ENCODE assay signal across 8 mouse cellular contexts in the genomic region with DNA sequence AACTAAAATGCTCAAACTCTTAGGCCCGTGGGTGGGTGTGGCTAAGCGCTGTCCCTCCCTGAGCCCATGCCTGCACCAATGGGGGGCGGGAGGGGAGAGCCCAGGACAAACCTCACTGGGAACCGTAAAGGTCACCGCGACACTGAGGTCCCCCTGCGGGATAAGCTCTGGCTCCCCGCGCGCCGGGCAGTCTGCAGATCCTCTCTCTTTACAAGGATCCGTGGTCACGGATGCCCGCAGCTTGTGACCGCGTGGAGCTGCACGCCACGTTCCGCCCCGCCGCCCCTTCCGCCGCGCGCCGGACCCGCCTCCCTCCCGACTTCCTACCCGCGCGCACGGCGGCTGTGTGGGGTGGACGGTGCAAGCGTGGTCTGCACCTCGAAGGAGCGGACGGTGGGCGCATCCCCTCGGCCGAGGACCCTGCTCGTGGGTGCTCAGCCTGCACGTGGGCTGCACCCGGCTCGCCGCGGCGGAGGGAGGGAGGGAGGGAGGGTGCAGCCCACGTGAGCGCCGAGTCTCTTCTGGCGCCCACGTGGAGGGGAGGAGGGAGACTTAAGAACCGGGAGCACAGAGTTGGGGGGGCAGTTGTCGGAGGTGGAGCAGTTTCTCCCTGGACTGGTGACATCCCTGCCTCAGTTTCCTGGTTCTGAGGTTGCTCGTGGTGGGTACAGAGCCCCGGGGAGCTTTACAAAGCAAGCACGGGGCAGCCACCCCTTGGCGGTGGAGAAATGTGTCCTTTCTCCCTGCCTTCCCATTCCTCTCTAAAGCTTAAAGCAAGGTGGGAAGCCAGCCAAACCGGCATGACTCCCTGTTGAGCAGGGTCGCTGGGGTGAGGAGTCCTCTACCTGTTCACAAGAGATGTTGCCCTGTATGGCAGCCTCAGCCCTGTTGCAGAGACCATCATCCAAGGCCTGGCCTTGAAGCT. TPM values are rescaled to one million over a fixed set of nuclear protein-coding genes. Genes with fewer than 3 reads are reported as not detected.
DNase-seq lines count a peak whose midpoint lies in the region; ATAC-seq and TF ChIP-seq lines count a peak whose summit lies in the region.

No protein-coding gene starts in this region.

- DNase-seq in brain, adult 2 months (ENCODE audit: low read depth, low spot score) = peak; percentile 75
- DNase-seq in forebrain, embryonic 11.5 days (ENCODE audit: low spot score) = peak; percentile 86
- DNase-seq in heart, postnatal 10 days = peak; percentile 68 to 74
- peak; percentile 6 for DNase-seq in large intestine, adult 2 months (ENCODE audit: low read depth, low spot score)
- DNase-seq in lung, adult 2 months = peak; percentile 30
- DNase-seq in testis, postnatal 14 days (ENCODE audit: low spot score) = peak; percentile 60

- H3K4me1 ChIP-seq in forebrain, embryonic 11.5 days (replicated peaks; ENCODE audit: control insufficient read depth, insufficient read depth, low read length) = 0 out of 2 replicates have a peak, but pooled peaks cover 2% of the 10 kb centered on the region
- H3K4me1 ChIP-seq in lung, adult 2 months (ENCODE audit: control insufficient read depth, insufficient read depth, low read length) = peaks cover 3% of the 10 kb centered on the region; the same call in 1 of the 2 replicates

- H3K4me2 ChIP-seq in forebrain, embryonic 11.5 days (ENCODE audit: low read depth, low read length, severe bottlenecking) = peak overlapping the region; percentile 72

- H3K27ac ChIP-seq in forebrain, embryonic 11.5 days (ENCODE audit: low read depth, low read length) = 0 out of 2 replicates have a peak overlapping the region, but pooled peaks have one; percentile 1

- no peak for TF ChIP-seq POLR2A in lung, adult 2 months (IDR thresholded peaks at IDR 0.05; ENCODE audit: borderline replicate concordance, extremely low read depth, low read depth, low read length)

- H3K9ac ChIP-seq in forebrain, embryonic 11.5 days (ENCODE audit: low read length) = peak overlapping the region; percentile 81

- no peaks in the 10 kb centered on the region for H3K9me3 ChIP-seq in forebrain, embryonic 11.5 days (ENCODE audit: control insufficient read depth, low read length)

- WGBS in forebrain, embryonic 11.5 days = under 1% methylated on average over 49 of the region's 61 CpGs
- WGBS in large intestine, adult 2 months = under 1% methylated on average over 59 of the region's 61 CpGs
- under 1% methylated on average over 59 of the region's 61 CpGs for WGBS in lung, adult 2 months

- peak overlapping the region; percentile 60 for H3K4me3 ChIP-seq in forebrain, embryonic 11.5 days (ENCODE audit: low read depth, low read length)
- H3K4me3 ChIP-seq in lung, adult 2 months (replicated peaks; ENCODE audit: extremely low read depth, low read depth, low read length) = peak overlapping the region; percentile 68

- peak; percentile 76 for ATAC-seq in CD4-positive, CD25-positive, alpha-beta regulatory T cell, adult 4 months
- peak; percentile 93 for ATAC-seq in forebrain, embryonic 11.5 days (replicated peaks; ENCODE audit: low FRiP score)
- ATAC-seq in neutrophil, adult 5-6 weeks (ENCODE audit: extremely low read depth, insufficient number of reproducible peaks, low FRiP score, poor library complexity, severe bottlenecking) = peak; percentile 41

- no peak for TF ChIP-seq CTCF in lung, adult 2 months (IDR thresholded peaks at IDR 0.05; ENCODE audit: insufficient read depth, low read length)

- H3K36me3 ChIP-seq in forebrain, embryonic 11.5 days (ENCODE audit: control insufficient read depth, insufficient read depth, low read length) = no peaks in the 10 kb centered on the region

- intact Hi-C loops in heart, postnatal 10 days (cut with DNase I) = no loop called here

- no peaks in the 10 kb centered on the region for H3K27me3 ChIP-seq in forebrain, embryonic 11.5 days (ENCODE audit: control insufficient read depth, insufficient read depth, low read length)

RNA-seq across cellular contexts. Expression of a gene that starts 11.2 kb away (rescaled TPM):
- 1 to 10 TPM; 5.6 to 9.5 TPM for polyA plus RNA-seq in CD4-positive, CD25-positive, alpha-beta regulatory T cell, adult 4 months (2017; shearing (Covaris generic))
- 36.8 and 38.0 TPM in 2 replicates for polyA plus RNA-seq in forebrain, embryonic 11.5 days (2014; fragmentation: Nextera tagmentation; extraction: Ambion mirVana)
- total RNA-seq in heart, postnatal 10 days (2021) = 1 to 10 TPM; 3.8 to 6.0 TPM
- polyA plus RNA-seq in large intestine, adult 2 months (2012; rRNA removed) = 4.1 and 5.8 TPM in 2 replicates
- 0.53 and 0.56 TPM in 2 replicates for polyA plus RNA-seq in lung, adult 2 months (2012; rRNA removed)
- total RNA-seq in neutrophil, adult 5-6 weeks (2017) = 0.61 TPM in 1 of 2 replicates, not detected in the other

Comparison
In these comparisons a context has a peak if more than half of its experiments do, and no peak if none do; other contexts are left out.
1. Peak in every context shown above with its lines: DNase-seq, ATAC-seq, H3K4me3 ChIP-seq and H3K27ac ChIP-seq.
2. ATAC-seq: peak in every context shown above with its lines; median percentile 93 in forebrain, embryonic 11.5 days; 76 in CD4-positive, CD25-positive, alpha-beta regulatory T cell, adult 4 months; 41 in neutrophil, adult 5-6 weeks.
3. DNase-seq: peak in every context shown above with its lines; median percentile 86 in forebrain, embryonic 11.5 days; 75 in brain, adult 2 months; 71 in heart, postnatal 10 days; 60 in testis, postnatal 14 days; 30 in lung, adult 2 months; 6 in large intestine, adult 2 months.